Mouse (Mus musculus): Measurements from ENCODE around the gene Olfr1313. TPM values are rescaled to one million over a fixed set of nuclear protein-coding genes. Genes with fewer than 3 reads are reported as not detected.
"Not testable (repeated sequence)": the region's sequence is repeated elsewhere in the genome, so short reads cannot be mapped to it uniquely, and the experiment has no call there.

The Olfr1313 gene
- total RNA-seq (2015) (not detected in 2 replicates), total RNA-seq (2017) (0.51 TPM in 1 of 2 replicates, not detected in the other)

DNA sequence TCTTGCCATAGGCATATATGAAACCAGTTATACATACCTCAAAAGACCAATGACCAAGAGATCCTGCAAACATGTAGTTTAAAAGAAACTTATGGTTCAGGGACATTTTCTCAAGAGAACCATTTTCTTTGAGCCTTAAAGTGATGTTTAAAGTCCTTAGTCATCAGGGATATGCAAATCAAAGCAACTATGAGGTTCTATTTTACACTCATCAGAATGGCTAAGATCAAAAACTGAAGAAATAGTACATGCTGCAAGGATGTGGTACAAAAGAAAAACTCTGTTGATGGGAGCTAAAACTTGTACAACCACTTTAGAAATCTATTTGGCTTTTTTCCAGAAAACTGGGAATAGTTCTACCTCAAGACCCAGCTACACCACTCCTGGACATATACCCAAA is at the start of gene Olfr1313:
TSS of gene Olfr1313 (minus strand) at position 101 of the 400 bp plus-strand sequence.
- no peak for ATAC-seq (ENCODE audit: poor library complexity, severe bottlenecking)

DNA sequence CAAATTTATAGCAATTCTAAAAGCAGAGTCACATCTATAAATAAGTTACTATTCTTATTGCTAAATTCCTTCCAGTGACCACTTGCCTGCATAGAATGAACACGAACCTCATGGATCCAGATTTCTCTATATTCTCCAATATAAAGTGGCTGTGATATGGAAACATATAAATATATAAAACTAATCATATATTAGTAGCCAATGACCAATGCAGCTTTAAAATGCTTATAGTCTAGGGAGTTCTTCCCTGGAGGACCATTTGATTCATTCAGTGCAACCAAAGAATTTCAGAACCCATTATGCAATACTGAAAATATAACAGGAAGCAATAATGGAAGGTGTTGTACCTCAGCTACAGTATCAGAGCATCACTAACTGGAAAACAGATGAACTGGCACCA is 37.7 kb upstream of the Olfr1313 start, which contains the start of gene Olfr1315-ps1:
TSS of gene Olfr1315-ps1 (minus strand) at position 101 of the 400 bp plus-strand sequence.
- ATAC-seq (ENCODE audit: poor library complexity, severe bottlenecking): no peak

DNA sequence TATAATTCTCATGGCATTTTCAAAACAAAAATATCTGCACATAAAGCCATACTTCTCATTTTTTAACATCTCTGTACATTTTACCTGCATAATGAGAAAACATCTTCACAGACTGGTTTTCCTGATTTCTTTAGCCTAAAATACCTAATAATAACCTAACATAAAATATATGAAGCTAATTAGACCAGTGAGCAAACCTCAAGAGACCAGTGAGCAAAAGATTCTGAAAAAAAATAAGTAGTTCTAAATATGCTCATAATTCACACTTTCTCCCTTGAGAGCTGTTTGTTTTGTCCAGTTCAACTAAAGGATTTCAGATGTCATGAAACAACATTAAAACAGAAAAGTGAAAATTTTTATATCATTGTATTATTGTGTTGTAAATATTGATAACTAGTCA is 19.0 kb upstream of the Olfr1313 start, which contains the start of gene Olfr1314:
TSS of gene Olfr1314 (minus strand) at position 101 of the 400 bp plus-strand sequence.
- no peak for ATAC-seq (ENCODE audit: poor library complexity, severe bottlenecking)

DNA sequence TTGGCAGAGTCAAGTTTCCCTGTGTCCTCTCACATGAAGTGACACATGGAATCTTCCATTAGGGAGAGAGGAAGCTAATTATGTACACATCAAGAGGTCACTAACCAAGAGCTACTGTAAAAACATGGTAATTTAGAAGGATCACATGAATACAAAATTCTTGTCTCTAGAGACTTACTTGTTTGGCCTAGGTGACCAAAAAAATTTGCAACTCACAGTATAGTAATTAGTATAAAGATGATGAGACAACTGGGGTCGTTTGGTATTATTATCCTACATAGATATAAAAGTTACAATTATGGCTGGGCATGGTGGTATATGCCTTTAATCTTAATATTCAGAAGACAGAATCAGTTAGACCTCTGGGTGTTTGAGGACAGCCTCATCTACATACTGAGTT is 27.5 kb downstream of the Olfr1313 start, which contains the start of gene Olfr1312:
TSS of gene Olfr1312 (minus strand) at position 101 of the 400 bp plus-strand sequence.
- ATAC-seq (ENCODE audit: poor library complexity, severe bottlenecking): no peak

DNA sequence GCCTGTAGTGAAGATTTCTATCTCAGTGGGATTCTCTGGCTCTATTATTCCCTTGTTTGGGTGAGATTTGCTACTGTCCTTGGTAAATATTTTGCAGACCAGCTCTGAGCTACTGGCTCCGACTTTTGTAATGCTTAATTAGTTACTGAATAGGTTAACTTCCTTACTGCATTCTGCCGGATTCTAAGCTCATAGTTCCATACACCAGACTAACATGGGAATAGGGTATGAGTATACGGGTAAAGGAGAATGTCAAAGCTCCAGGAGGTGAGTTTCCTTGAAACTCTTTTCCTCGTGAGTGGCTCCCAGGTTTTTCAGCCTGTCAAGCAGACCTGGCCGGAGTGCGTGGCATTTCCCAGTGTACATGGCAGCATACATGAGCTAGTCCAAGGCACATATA is 50.7 kb downstream of the Olfr1313 start:
- not testable (repeated sequence) for ATAC-seq (ENCODE audit: poor library complexity, severe bottlenecking)

DNA sequence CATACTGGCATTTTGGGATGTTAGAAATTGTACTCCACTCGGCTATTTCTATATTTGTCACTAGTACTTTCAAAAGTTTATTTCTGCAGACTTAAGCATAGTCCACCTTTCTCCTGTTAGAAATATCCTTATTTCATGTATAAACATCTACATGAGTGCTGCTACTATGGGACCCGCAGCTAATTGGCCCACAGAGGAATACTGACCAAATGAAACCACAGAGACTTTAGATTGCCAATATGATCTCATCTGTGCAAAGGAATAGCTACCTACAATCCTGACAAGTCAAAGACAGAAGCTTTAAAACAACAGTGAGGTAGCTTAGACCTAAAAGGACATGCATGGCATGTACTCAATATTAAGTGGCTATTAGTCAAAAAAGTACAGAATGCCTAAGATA is 53.3 kb downstream of the Olfr1313 start, which contains the start of gene Olfr1311:
TSS of gene Olfr1311 (minus strand) at position 101 of the 400 bp plus-strand sequence.
- no peak for ATAC-seq (ENCODE audit: poor library complexity, severe bottlenecking)

Other genes with a start within 250 kb of the Olfr1313 start
- gene Olfr1305, start 200.7 kb downstream of the Olfr1313 start, total RNA-seq (2015): not detected in 2 replicates
- not detected in 2 replicates for gene Olfr1305, start 200.7 kb downstream of the Olfr1313 start, total RNA-seq (2017)
- not detected in 2 replicates for gene Olfr1306, start 161.6 kb downstream of the Olfr1313 start, total RNA-seq (2015)
- gene Olfr1306, start 161.6 kb downstream of the Olfr1313 start, total RNA-seq (2017): not detected in 2 replicates
- under 0.01 TPM in 1 of 2 replicates, not detected in the other for gene Olfr1307, start 128.4 kb downstream of the Olfr1313 start, total RNA-seq (2015)
- gene Olfr1307, start 128.4 kb downstream of the Olfr1313 start, total RNA-seq (2017): not detected in 2 replicates
- not detected in 2 replicates for gene Olfr1308, start 112.9 kb downstream of the Olfr1313 start, total RNA-seq (2015)
- gene Olfr1308, start 112.9 kb downstream of the Olfr1313 start, total RNA-seq (2017): not detected in 2 replicates
- not detected in 2 replicates for gene Olfr1309, start 87.6 kb downstream of the Olfr1313 start, total RNA-seq (2015)
- gene Olfr1309, start 87.6 kb downstream of the Olfr1313 start, total RNA-seq (2017): not detected in 2 replicates
- gene Olfr1310, start 65.1 kb downstream of the Olfr1313 start, total RNA-seq (2015): not detected in 2 replicates
- not detected in 2 replicates for gene Olfr1310, start 65.1 kb downstream of the Olfr1313 start, total RNA-seq (2017)
- not detected in 2 replicates for gene Olfr1311, start 53.4 kb downstream of the Olfr1313 start, total RNA-seq (2015)
- not detected in 2 replicates for gene Olfr1311, start 53.4 kb downstream of the Olfr1313 start, total RNA-seq (2017)
- not detected in 2 replicates for gene Olfr1312, start 27.6 kb downstream of the Olfr1313 start, total RNA-seq (2015)
- not detected in 2 replicates for gene Olfr1312, start 27.6 kb downstream of the Olfr1313 start, total RNA-seq (2017)
- not detected in 2 replicates for gene Olfr1314, start 18.9 kb upstream of the Olfr1313 start, total RNA-seq (2015)
- not detected in 2 replicates for gene Olfr1314, start 18.9 kb upstream of the Olfr1313 start, total RNA-seq (2017)
- gene Olfr1315-ps1, start 37.6 kb upstream of the Olfr1313 start, total RNA-seq (2015): not detected in 2 replicates
- not detected in 2 replicates for gene Olfr1315-ps1, start 37.6 kb upstream of the Olfr1313 start, total RNA-seq (2017)
- gene Olfr1316, start 57.1 kb upstream of the Olfr1313 start, total RNA-seq (2015): not detected in 2 replicates
- gene Olfr1316, start 57.1 kb upstream of the Olfr1313 start, total RNA-seq (2017): not detected in 2 replicates
- not detected in 2 replicates for gene Olfr1317, start 62.5 kb upstream of the Olfr1313 start, total RNA-seq (2015)
- not detected in 2 replicates for gene Olfr1317, start 62.5 kb upstream of the Olfr1313 start, total RNA-seq (2017)
- not detected in 2 replicates for gene Olfr1318, start 76.4 kb upstream of the Olfr1313 start, total RNA-seq (2015)
- not detected in 2 replicates for gene Olfr1318, start 76.4 kb upstream of the Olfr1313 start, total RNA-seq (2017)
- 27.0 and 44.0 TPM in 2 replicates for gene Lpcat4, start 161.6 kb upstream of the Olfr1313 start, total RNA-seq (2015)
- 11.8 and 18.9 TPM in 2 replicates for gene Lpcat4, start 161.6 kb upstream of the Olfr1313 start, total RNA-seq (2017)
- gene Nutm1, start 181.4 kb upstream of the Olfr1313 start, total RNA-seq (2015): not detected in 2 replicates
- gene Nutm1, start 181.4 kb upstream of the Olfr1313 start, total RNA-seq (2017): not detected in 2 replicates
- gene Nop10, start 184.1 kb upstream of the Olfr1313 start, total RNA-seq (2015): 48.1 and 56.2 TPM in 2 replicates
- gene Nop10, start 184.1 kb upstream of the Olfr1313 start, total RNA-seq (2017): 72.9 and 74.8 TPM in 2 replicates
- gene Slc12a6, start 188.0 kb upstream of the Olfr1313 start, total RNA-seq (2015): 108 and 110 TPM in 2 replicates
- gene Slc12a6, start 188.0 kb upstream of the Olfr1313 start, total RNA-seq (2017): 111 and 132 TPM in 2 replicates
- not detected in 2 replicates for gene Gm21985, start 188.5 kb upstream of the Olfr1313 start, total RNA-seq (2015)
- 0.24 and 0.95 TPM in 2 replicates for gene Gm21985, start 188.5 kb upstream of the Olfr1313 start, total RNA-seq (2017)

Measured in megakaryocyte, adult 5-6 weeks (primary cell).